In genomic region chr3:157492043-157492442, GRCm38 (mm10) we compare ENCODE assay signal across 20 mouse cellular contexts. TPM values are rescaled to one million over a fixed set of nuclear protein-coding genes. Genes with fewer than 3 reads are reported as not detected.
DNase-seq lines count a peak whose midpoint lies in the region; ATAC-seq and TF ChIP-seq lines count a peak whose summit lies in the region.
"Had no signal": no experiment of that assay in that cellular context is flagged by ENCODE, and none has a peak within 500 bp of the region (broad histone marks: within the 10 kb centered on the region; RNA-seq: fewer than 3 reads in every experiment).

No protein-coding gene starts in this region.

- peak; percentile 50 for DNase-seq in brain, embryonic 14.5 days (ENCODE audit: low read depth)
- DNase-seq in thymus, adult 2 months: no peak
- DNase-seq in urinary bladder, adult 2 months (ENCODE audit: low spot score): no peak
- DNase-seq: adrenal gland, adult 8-10 months; adrenal gland, postnatal 36 days; cerebellum, adult 11-12 months; cerebellum, adult 9-10 months; cerebellum, postnatal 36 days; gastrocnemius, adult 2 months; gastrocnemius, postnatal 36 days; heart, adult 11 months; heart, postnatal 36 days had no signal

- H3K27ac ChIP-seq in forebrain, embryonic 15.5 days (replicated peaks): 0 out of 2 replicates have a peak overlapping the region, but pooled peaks have one; percentile 13
- H3K27ac ChIP-seq in forebrain, embryonic 12.5 days: no peak overlapping the region
- H3K27ac ChIP-seq in forebrain, embryonic 16.5 days (ENCODE audit: low read length): no peak overlapping the region
- no peak overlapping the region for H3K27ac ChIP-seq in thymus, adult 2 months (ENCODE audit: control insufficient read depth, insufficient read depth, low read length)
- H3K27ac ChIP-seq: embryonic facial prominence, embryonic 15.5 days; gastrocnemius, adult 2 months; heart, embryonic 13.5 days; hindbrain, embryonic 15.5 days had no signal

- H3K9me3 ChIP-seq in forebrain, embryonic 15.5 days: no peaks in the 10 kb centered on the region
- no peaks in the 10 kb centered on the region for H3K9me3 ChIP-seq in forebrain, embryonic 12.5 days
- no peaks in the 10 kb centered on the region for H3K9me3 ChIP-seq in forebrain, embryonic 16.5 days (ENCODE audit: control insufficient read depth, low read length)
- H3K9me3 ChIP-seq: embryonic facial prominence, embryonic 15.5 days; heart, embryonic 13.5 days; hindbrain, embryonic 15.5 days had no signal

- H3K9ac ChIP-seq in forebrain, embryonic 15.5 days (replicated peaks): no peak overlapping the region
- H3K9ac ChIP-seq in forebrain, embryonic 12.5 days: no peak overlapping the region
- no peak overlapping the region for H3K9ac ChIP-seq in forebrain, embryonic 16.5 days (replicated peaks; ENCODE audit: low read depth, low read length)
- H3K9ac ChIP-seq: embryonic facial prominence, embryonic 15.5 days; heart, embryonic 13.5 days; hindbrain, embryonic 15.5 days had no signal

- no peaks in the 10 kb centered on the region for H3K4me1 ChIP-seq in forebrain, embryonic 15.5 days
- H3K4me1 ChIP-seq in forebrain, embryonic 12.5 days: no peaks in the 10 kb centered on the region
- no peaks in the 10 kb centered on the region for H3K4me1 ChIP-seq in forebrain, embryonic 16.5 days (replicated peaks; ENCODE audit: control insufficient read depth, insufficient read depth, low read length)
- H3K4me1 ChIP-seq in thymus, adult 2 months (replicated peaks; ENCODE audit: control insufficient read depth, insufficient read depth, low read length): no peaks in the 10 kb centered on the region
- H3K4me1 ChIP-seq: embryonic facial prominence, embryonic 15.5 days; hindbrain, embryonic 15.5 days had no signal

- no peaks in the 10 kb centered on the region for H3K36me3 ChIP-seq in forebrain, embryonic 15.5 days
- H3K36me3 ChIP-seq in forebrain, embryonic 12.5 days (replicated peaks): no peaks in the 10 kb centered on the region
- H3K36me3 ChIP-seq in forebrain, embryonic 16.5 days (ENCODE audit: control insufficient read depth, insufficient read depth): no peaks in the 10 kb centered on the region
- H3K36me3 ChIP-seq in thymus, adult 2 months (ENCODE audit: control insufficient read depth, insufficient read depth, low read length): no peaks in the 10 kb centered on the region
- H3K36me3 ChIP-seq: embryonic facial prominence, embryonic 15.5 days; heart, embryonic 13.5 days; hindbrain, embryonic 15.5 days had no signal

- no peaks in the 10 kb centered on the region for H3K27me3 ChIP-seq in forebrain, embryonic 15.5 days
- H3K27me3 ChIP-seq in forebrain, embryonic 12.5 days: no peaks in the 10 kb centered on the region
- no peaks in the 10 kb centered on the region for H3K27me3 ChIP-seq in forebrain, embryonic 16.5 days (replicated peaks; ENCODE audit: control insufficient read depth, insufficient read depth, low read length)
- H3K27me3 ChIP-seq in thymus, adult 2 months (ENCODE audit: control insufficient read depth, insufficient read depth, low read length): no peaks in the 10 kb centered on the region
- H3K27me3 ChIP-seq: embryonic facial prominence, embryonic 15.5 days; heart, embryonic 13.5 days; hindbrain, embryonic 15.5 days had no signal

- no peak for TF ChIP-seq POLR2A in brain, embryonic 14.5 days (IDR thresholded peaks at IDR 0.05; ENCODE audit: borderline replicate concordance, extremely low read depth, insufficient read depth, insufficient read length, poor library complexity, severe bottlenecking)
- no peak for TF ChIP-seq POLR2A in thymus, adult 2 months (IDR thresholded peaks at IDR 0.05; ENCODE audit: control insufficient read depth, extremely low read depth, insufficient read depth, low read length, poor library complexity)

- H3K4me3 ChIP-seq in forebrain, embryonic 15.5 days: no peak overlapping the region
- no peak overlapping the region for H3K4me3 ChIP-seq in forebrain, embryonic 12.5 days (replicated peaks)
- H3K4me3 ChIP-seq in forebrain, embryonic 16.5 days (replicated peaks; ENCODE audit: low read length): no peak overlapping the region
- no peak overlapping the region for H3K4me3 ChIP-seq in thymus, adult 2 months (ENCODE audit: control insufficient read depth, insufficient read depth, low read length)
- H3K4me3 ChIP-seq: embryonic facial prominence, embryonic 15.5 days; erythroblast, embryonic 14.5 days; gastrocnemius, adult 2 months; heart, embryonic 13.5 days; hindbrain, embryonic 15.5 days had no signal

- H3K4me2 ChIP-seq in forebrain, embryonic 15.5 days (replicated peaks): no peak overlapping the region
- no peak overlapping the region for H3K4me2 ChIP-seq in forebrain, embryonic 12.5 days
- H3K4me2 ChIP-seq in forebrain, embryonic 16.5 days (ENCODE audit: low read length): no peak overlapping the region
- H3K4me2 ChIP-seq: embryonic facial prominence, embryonic 15.5 days; hindbrain, embryonic 15.5 days had no signal

- TF ChIP-seq CTCF in brain, embryonic 14.5 days (IDR thresholded peaks at IDR 0.05; ENCODE audit: borderline replicate concordance, extremely low read depth, insufficient read depth, insufficient read length): no peak
- no peak for TF ChIP-seq CTCF in thymus, adult 2 months (IDR thresholded peaks at IDR 0.05; ENCODE audit: borderline replicate concordance, control insufficient read depth, extremely low read depth, insufficient read depth, low read length, poor library complexity)

- ATAC-seq in forebrain, embryonic 15.5 days (replicated peaks): no peak; the same call in 1 of the 2 replicates
- ATAC-seq in forebrain, embryonic 12.5 days (ENCODE audit: low FRiP score): no peak
- ATAC-seq in forebrain, embryonic 16.5 days: peak; percentile 76
- ATAC-seq: intestine, embryonic 16.5 days had no signal

- WGBS in forebrain, embryonic 15.5 days: 57% methylated on average over 4 of the region's 4 CpGs
- WGBS in forebrain, embryonic 12.5 days: 54% methylated on average over 4 of the region's 4 CpGs
- WGBS in forebrain, embryonic 16.5 days: 55% methylated on average over 4 of the region's 4 CpGs
- WGBS in thymus, adult 2 months: 88% methylated on average over 4 of the region's 4 CpGs

RNA-seq across cellular contexts. Expression of gene Zranb2, which starts 41.9 kb away (rescaled TPM):
- 115 and 126 TPM in 2 replicates for polyA plus RNA-seq in forebrain, embryonic 15.5 days (2015; fragmentation: Nextera tagmentation; extraction: Ambion mirVana)
- polyA plus RNA-seq in forebrain, embryonic 12.5 days (2016; fragmentation: Nextera tagmentation; extraction: Ambion mirVana): 143 and 151 TPM in 2 replicates
- 99.9 and 121 TPM in 2 replicates for polyA plus RNA-seq in brain, embryonic 14.5 days (2012; rRNA removed)
- polyA plus RNA-seq in forebrain, embryonic 16.5 days (2015; fragmentation: Nextera tagmentation; extraction: Ambion mirVana): 115 and 121 TPM in 2 replicates
- polyA plus RNA-seq in thymus, adult 2 months (2012; rRNA removed): 9.4 and 11.2 TPM in 2 replicates
- polyA plus RNA-seq in urinary bladder, adult 2 months (2012; rRNA removed): 63.6 and 79.9 TPM in 2 replicates
